In genomic region chr10:39209161-39210025, GRCm38 (mm10) we compare ENCODE assay signal across 11 mouse cellular contexts. TPM values are rescaled to one million over a fixed set of nuclear protein-coding genes. Genes with fewer than 3 reads are reported as not detected.
DNase-seq lines count a peak whose midpoint lies in the region; ATAC-seq and TF ChIP-seq lines count a peak whose summit lies in the region.
"Had no signal": no experiment of that assay in that cellular context is flagged by ENCODE, and none has a peak within 500 bp of the region (broad histone marks: within the 10 kb centered on the region; RNA-seq: fewer than 3 reads in every experiment).

No protein-coding gene starts in this region.

- H3K27me3 ChIP-seq in forebrain, embryonic 15.5 days, result no peaks in the 10 kb centered on the region
- no peaks in the 10 kb centered on the region for H3K27me3 ChIP-seq in neural tube, embryonic 13.5 days
- H3K27me3 ChIP-seq in kidney, adult 2 months (replicated peaks; ENCODE audit: control insufficient read depth, insufficient read depth, low read length), result no peaks in the 10 kb centered on the region
- H3K27me3 ChIP-seq: embryonic facial prominence, embryonic 12.5 days had no signal

- no peak for TF ChIP-seq POLR2A in kidney, adult 2 months (IDR thresholded peaks at IDR 0.05; ENCODE audit: low read depth, low read length)

- H3K4me1 ChIP-seq in forebrain, embryonic 15.5 days, result peaks cover 18% of the 10 kb centered on the region
- peaks cover 21% of the 10 kb centered on the region for H3K4me1 ChIP-seq in neural tube, embryonic 13.5 days (replicated peaks)
- no peaks in the 10 kb centered on the region for H3K4me1 ChIP-seq in kidney, adult 2 months (ENCODE audit: control insufficient read depth, insufficient read depth, low read length)

- peak; percentile 13 to 38 for DNase-seq in layer of hippocampus, adult 18-20 months (ENCODE audit: low spot score in 2 of 2)
- no peak for DNase-seq in layer of hippocampus, adult 9-10 months (ENCODE audit: low spot score)
- DNase-seq in adrenal gland, adult 8-10 months, result peak; percentile 57
- DNase-seq in layer of hippocampus, adult 8-10 months (ENCODE audit: low spot score in 2 of 2), result peak; percentile 27 to 42
- DNase-seq in kidney, adult 2 months, result no peak
- no peak for DNase-seq in B cell, adult 2 months

- H3K4me3 ChIP-seq in forebrain, embryonic 15.5 days, result no peak overlapping the region
- H3K4me3 ChIP-seq in neural tube, embryonic 13.5 days, result no peak overlapping the region
- H3K4me3 ChIP-seq in kidney, adult 2 months (ENCODE audit: insufficient read depth, low read depth, low read length), result no peak overlapping the region
- H3K4me3 ChIP-seq: embryonic facial prominence, embryonic 12.5 days had no signal

- peak overlapping the region; percentile 78 for H3K27ac ChIP-seq in forebrain, embryonic 15.5 days (replicated peaks)
- peak overlapping the region; percentile 77 for H3K27ac ChIP-seq in neural tube, embryonic 13.5 days (replicated peaks)
- H3K27ac ChIP-seq in kidney, adult 2 months (ENCODE audit: insufficient read depth, low read depth, low read length), result no peak overlapping the region
- H3K27ac ChIP-seq: embryonic facial prominence, embryonic 12.5 days; liver, embryonic 14.5 days had no signal

- H3K36me3 ChIP-seq in forebrain, embryonic 15.5 days, result no peaks in the 10 kb centered on the region
- H3K36me3 ChIP-seq in neural tube, embryonic 13.5 days, result no peaks in the 10 kb centered on the region
- no peaks in the 10 kb centered on the region for H3K36me3 ChIP-seq in kidney, adult 2 months (ENCODE audit: control insufficient read depth, insufficient read depth, low read length)
- H3K36me3 ChIP-seq: embryonic facial prominence, embryonic 12.5 days had no signal

- 0 out of 2 replicates have a peak overlapping the region, but pooled peaks have one; percentile 7 for H3K4me2 ChIP-seq in forebrain, embryonic 15.5 days (replicated peaks)
- no peak overlapping the region for H3K4me2 ChIP-seq in neural tube, embryonic 13.5 days
- H3K4me2 ChIP-seq: embryonic facial prominence, embryonic 12.5 days had no signal

- peak; percentile 86 for ATAC-seq in forebrain, embryonic 15.5 days (replicated peaks)
- peak; percentile 85 for ATAC-seq in neural tube, embryonic 13.5 days (ENCODE audit: low read depth)

- no peak overlapping the region for H3K9ac ChIP-seq in forebrain, embryonic 15.5 days (replicated peaks)
- H3K9ac ChIP-seq in neural tube, embryonic 13.5 days, result no peak overlapping the region
- H3K9ac ChIP-seq: embryonic facial prominence, embryonic 12.5 days; liver, embryonic 14.5 days had no signal

- TF ChIP-seq CTCF in kidney, adult 2 months (conservative IDR thresholded peaks at IDR 0.05; ENCODE audit: insufficient read depth, insufficient read length, low read depth, low read length), result no peak

- H3K9me3 ChIP-seq in forebrain, embryonic 15.5 days, result peaks cover 6% of the 10 kb centered on the region; the same call in 1 of the 2 replicates
- H3K9me3 ChIP-seq in neural tube, embryonic 13.5 days, result no peaks in the 10 kb centered on the region; the same call in 1 of the 2 replicates

- 24% methylated on average over 10 of the region's 10 CpGs for WGBS in forebrain, embryonic 15.5 days
- 31% methylated on average over 10 of the region's 10 CpGs for WGBS in neural tube, embryonic 13.5 days
- 35% methylated on average over 10 of the region's 10 CpGs for WGBS in kidney, adult 2 months

RNA-seq across cellular contexts. Expression of gene Ccn6, which starts 45.8 kb away (rescaled TPM):
- total RNA-seq in layer of hippocampus, adult 18-20 months (2021), result under 1 TPM in 1 of 2 experiments, not detected in 1; 0.53 TPM
- under 1 TPM in 3 of 4 experiments, not detected in 1; 0.23 to 0.89 (median 0.62) TPM for total RNA-seq in adrenal gland, adult 8-10 months (2022)
- polyA plus RNA-seq in forebrain, embryonic 15.5 days (2015; fragmentation: Nextera tagmentation; extraction: Ambion mirVana), result 0.13 and 0.52 TPM in 2 replicates
- total RNA-seq in layer of hippocampus, adult 8-10 months (2022), result under 1 TPM in 2 of 4 experiments, not detected in 2; 0.23 to 0.33 TPM
- 0.65 and 0.81 TPM in 2 replicates for polyA plus RNA-seq in neural tube, embryonic 13.5 days (2015; fragmentation: Nextera tagmentation; extraction: Ambion mirVana)
- 0.05 and 0.16 TPM in 2 replicates for polyA plus RNA-seq in kidney, adult 2 months (2012; rRNA removed)
- total RNA-seq: ES-E14 had no signal

Comparison
In these comparisons a context has a peak if more than half of its experiments do, and no peak if none do; other contexts are left out.
1. DNase-seq: peak in layer of hippocampus, adult 18-20 months (2 of 2), adrenal gland, adult 8-10 months (single experiment) and layer of hippocampus, adult 8-10 months (2 of 2); none in layer of hippocampus, adult 9-10 months (single experiment), kidney, adult 2 months (single experiment) and B cell, adult 2 months (0 of 2).